Mouse (Mus musculus): ENCODE results near the gene Stk24.

DNA sequence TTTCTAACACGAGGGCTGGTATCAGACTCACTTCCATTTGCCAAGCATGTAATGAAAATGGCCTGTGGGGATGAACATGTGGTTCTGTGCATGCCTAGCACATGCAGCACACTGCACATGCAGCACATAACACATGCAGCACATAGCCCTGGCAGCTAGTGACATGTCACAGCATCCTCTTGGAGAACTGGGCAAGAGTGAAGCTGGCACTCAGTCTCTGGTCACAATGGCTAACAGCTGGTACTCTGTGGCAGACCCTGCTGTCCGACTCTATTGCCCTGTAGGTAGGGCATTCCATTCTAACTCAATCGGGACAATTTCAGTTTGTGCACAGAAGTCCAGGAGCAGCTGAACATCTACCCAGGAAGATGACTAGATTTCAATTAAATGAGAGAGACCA is 36.9 kb downstream of the Stk24 start:
- no peak for TF ChIP-seq GATA1 (IDR thresholded peaks at IDR 0.05; ENCODE audit: low read length)
- no peak for TF ChIP-seq TAL1 (IDR thresholded peaks at IDR 0.05; ENCODE audit: low read length)
